Mouse (Mus musculus): ENCODE results near the gene Tbx6.
A peak's percentile ranks its signal among the peaks of the same experiment; 100 is the strongest.

Gene Tbx6

GRCm38 (mm10) chr7:126793456-126794270 is 12.4 kb downstream of the Tbx6 start:
- no peak for DNase-seq (ENCODE audit: low spot score in 2 of 2)

- DNase-seq (ENCODE audit: low spot score in 2 of 2) = no peak
Observed at GRCm38 (mm10) chr7:126794271-126794605, 13.0 kb downstream of the Tbx6 start.

GRCm38 (mm10) chr7:126795387-126796317 is 14.4 kb downstream of the Tbx6 start:
- DNase-seq (ENCODE audit: low spot score in 2 of 2) = no peak

GRCm38 (mm10) chr7:126796350-126796932 is 15.2 kb downstream of the Tbx6 start:
- peak; percentile 53 to 74 for DNase-seq (ENCODE audit: low spot score in 2 of 2)

- DNase-seq (ENCODE audit: low spot score in 2 of 2) = no peak
Observed at GRCm38 (mm10) chr7:126797411-126798126, 16.3 kb downstream of the Tbx6 start, which contains the start of gene Fam57b. Gene Fam57b, plus strand, starts transcription at chr7:126797668.

- DNase-seq (ENCODE audit: low spot score in 2 of 2) = peak; percentile 62 to 82
Observed at GRCm38 (mm10) chr7:126798127-126799049, 17.1 kb downstream of the Tbx6 start.

- peak; percentile 94 to 95 for DNase-seq (ENCODE audit: low spot score in 2 of 2)
Observed at GRCm38 (mm10) chr7:126799050-126799467, 17.8 kb downstream of the Tbx6 start.

- no peak for DNase-seq (ENCODE audit: low spot score in 2 of 2)
Observed at GRCm38 (mm10) chr7:126799468-126800268, 18.4 kb downstream of the Tbx6 start.

GRCm38 (mm10) chr7:126800269-126801056 is 19.2 kb downstream of the Tbx6 start:
- no peak for DNase-seq (ENCODE audit: low spot score in 2 of 2)

GRCm38 (mm10) chr7:126801057-126801422 is 19.8 kb downstream of the Tbx6 start:
- no peak for DNase-seq (ENCODE audit: low spot score in 2 of 2)

GRCm38 (mm10) chr7:126802134-126802889 is 21.0 kb downstream of the Tbx6 start:
- no peak for DNase-seq (ENCODE audit: low spot score in 2 of 2)

GRCm38 (mm10) chr7:126803181-126803580 is 21.9 kb downstream of the Tbx6 start:
- DNase-seq (ENCODE audit: low spot score in 2 of 2) = no peak

- no peak for DNase-seq (ENCODE audit: low spot score in 2 of 2)
Observed at GRCm38 (mm10) chr7:126803751-126804150, 22.5 kb downstream of the Tbx6 start.

- no peak for DNase-seq (ENCODE audit: low spot score in 2 of 2)
Observed at GRCm38 (mm10) chr7:126806956-126807355, 25.7 kb downstream of the Tbx6 start.

GRCm38 (mm10) chr7:126807405-126807804 is 26.1 kb downstream of the Tbx6 start:
- DNase-seq (ENCODE audit: low spot score in 2 of 2) = no peak

GRCm38 (mm10) chr7:126808703-126809455 is 27.6 kb downstream of the Tbx6 start:
- DNase-seq (ENCODE audit: low spot score in 2 of 2) = peak; percentile 77 to 84

- DNase-seq (ENCODE audit: low spot score in 2 of 2) = no peak
Observed at GRCm38 (mm10) chr7:126809723-126810369, 28.6 kb downstream of the Tbx6 start.

All from spleen, postnatal 4 days (tissue).